Mouse (Mus musculus) subcutaneous adipose tissue, adult 2 months (tissue): Measurements from ENCODE around the gene Gm6020. TPM values are rescaled to one million over a fixed set of nuclear protein-coding genes. Genes with fewer than 3 reads are reported as not detected.

Source experiments
- polyA plus RNA-seq: library from polyadenylated mRNA; depleted of rRNA; stranded (reverse); fragments of >200 nt; gene quantifications from 2 replicates; pipeline ENCODE4 v1.2.3, GENCODE M21; 2012; ENCODE audit warnings: low replicate concordance; rRNA removed

Gene Gm6020
- polyA plus RNA-seq, result not detected in 2 replicates

DNA sequence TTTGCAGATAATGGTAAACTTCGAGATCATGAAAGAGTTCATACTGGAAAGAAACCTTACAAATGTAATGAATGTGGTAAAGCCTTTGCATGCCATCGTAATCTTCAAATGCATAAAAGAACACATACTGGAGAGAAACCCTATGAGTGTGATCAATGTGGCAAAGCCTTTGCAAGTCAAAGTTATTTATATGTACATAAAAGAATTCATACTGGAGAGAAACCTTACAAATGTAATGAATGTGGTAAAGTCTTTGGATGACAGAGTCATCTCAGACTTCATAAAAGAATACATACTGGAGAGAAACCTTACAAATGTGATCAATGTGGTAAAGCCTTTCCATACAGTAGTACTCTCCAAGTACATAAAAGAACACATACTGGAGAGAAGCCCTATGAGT lies at the start of gene Gm6020:
Gm6020 (plus strand) TSS at position 301 of the 400 bp plus-strand sequence.

DNA sequence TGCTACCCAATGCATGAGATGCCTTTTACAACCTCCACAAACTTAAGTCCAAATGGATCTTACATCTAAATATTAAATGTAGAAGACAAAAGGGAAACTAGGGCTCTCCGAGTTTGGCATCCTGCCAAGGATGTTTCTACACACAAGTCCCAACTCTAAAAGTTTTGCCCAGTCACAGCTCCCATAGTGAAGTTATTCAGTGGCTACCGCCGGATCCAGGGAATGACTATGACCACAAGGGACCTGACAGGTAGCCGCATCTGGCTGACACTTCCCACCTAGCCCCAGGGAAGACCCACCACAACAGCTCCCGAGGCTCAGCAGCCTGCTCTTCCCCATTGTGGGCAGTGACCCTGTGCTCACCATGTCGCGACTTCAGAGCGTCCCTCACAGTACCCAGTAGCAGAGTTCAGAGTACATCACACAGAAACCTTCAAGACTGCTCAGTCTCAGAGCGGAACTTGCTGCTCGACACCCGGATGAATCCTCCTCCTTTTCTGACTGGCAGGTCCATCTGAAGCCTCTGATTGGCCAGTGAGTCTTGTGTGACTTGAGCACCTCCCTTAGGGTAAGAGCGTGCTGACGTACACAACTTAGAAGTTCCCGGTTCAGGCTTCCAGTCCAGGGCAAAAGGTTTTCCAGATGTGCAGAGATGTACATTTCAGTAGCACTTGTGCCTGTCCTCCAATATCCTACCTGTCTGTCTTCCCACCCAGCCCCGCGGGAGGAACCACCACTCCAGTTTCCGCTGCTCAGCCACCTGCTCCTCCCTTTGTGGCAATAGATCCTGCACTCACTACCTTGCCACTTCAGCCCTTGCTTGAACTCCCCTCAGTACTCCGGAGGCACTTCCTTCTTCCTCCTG lies 43.1 kb upstream of the Gm6020 start, which contains the start of gene Zfp950:
Zfp950 (minus strand) TSS at position 499 of the 865 bp plus-strand sequence.

DNA sequence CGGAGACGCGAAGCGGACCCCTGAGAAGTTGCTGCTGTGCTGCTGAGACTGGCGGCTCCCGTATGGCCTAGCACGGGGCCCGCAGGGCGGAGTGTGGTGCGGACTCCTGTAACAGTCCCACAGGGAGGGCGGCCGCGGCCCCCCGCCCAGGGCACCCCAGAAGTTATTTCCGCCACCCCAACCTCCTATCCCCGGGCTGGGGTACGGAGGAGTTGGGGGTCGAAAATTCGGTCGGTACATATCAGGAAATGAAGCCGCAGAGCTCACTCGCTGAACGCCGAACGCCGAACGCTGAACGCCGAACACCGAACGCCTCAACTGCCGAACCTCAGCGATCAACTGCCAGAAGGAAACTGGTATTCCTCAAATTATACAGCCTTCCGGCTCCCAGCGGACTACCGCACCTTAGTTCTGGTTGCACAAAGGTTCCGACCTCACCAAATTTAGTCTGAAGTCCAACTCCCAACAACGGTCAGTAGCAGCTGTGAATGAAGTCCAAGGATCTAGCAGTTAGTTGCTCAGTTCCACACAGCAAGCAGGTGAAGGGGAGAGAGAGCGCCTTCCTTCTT lies 7.8 kb upstream of the Gm6020 start, which contains the start of gene Gm7102:
Gm7102 (minus strand) TSS at position 554 of the 569 bp plus-strand sequence.

DNA sequence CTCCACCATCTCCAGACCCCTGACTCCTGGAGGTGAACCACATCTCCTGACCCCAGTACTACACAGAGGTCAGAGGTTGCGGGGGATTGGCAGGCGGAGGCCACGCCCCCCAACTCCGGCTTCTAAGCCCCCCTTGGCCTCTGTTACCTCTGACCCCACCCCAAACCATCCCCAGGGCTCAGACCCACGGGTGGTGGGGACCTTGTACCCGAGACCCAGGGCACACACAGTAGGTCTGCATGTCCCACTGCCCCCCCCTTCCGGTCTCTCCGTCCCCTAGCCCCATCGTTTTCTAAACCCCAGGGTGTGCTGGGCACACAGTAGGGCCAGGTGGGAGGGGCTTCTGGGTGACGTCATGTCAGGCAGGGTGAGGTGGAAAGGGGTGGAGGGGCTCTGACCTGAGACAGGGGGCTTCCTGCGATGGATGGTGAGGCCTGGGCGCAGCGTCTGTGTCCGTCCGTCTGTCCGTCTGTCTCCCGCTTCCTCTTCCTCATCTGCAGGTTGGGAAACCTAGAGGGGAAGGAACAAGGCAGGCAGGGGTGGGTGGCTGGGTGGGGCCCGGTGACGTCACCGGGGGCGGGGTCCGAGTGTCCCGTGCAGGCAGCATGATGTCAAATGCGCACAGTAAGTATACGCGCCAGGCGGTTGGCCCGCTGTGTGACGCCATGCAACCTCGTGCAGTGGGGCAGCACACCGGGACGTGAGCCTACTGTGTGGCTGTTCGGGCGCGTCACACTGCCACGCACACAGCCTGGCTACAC lies 44.4 kb downstream of the Gm6020 start, which contains the start of gene Csf2ra:
Csf2ra (minus strand) TSS at position 489 of the 761 bp plus-strand sequence.

Other genes with a start within 250 kb of the Gm6020 start
- 10.3 and 16.8 TPM in 2 replicates for gene Zfp950, start 43.0 kb upstream of the Gm6020 start, polyA plus RNA-seq
- 0.08 TPM in 1 of 2 replicates, not detected in the other for gene Gm7102, start 7.6 kb upstream of the Gm6020 start, polyA plus RNA-seq
- gene Csf2ra, start 44.5 kb downstream of the Gm6020 start, polyA plus RNA-seq, result 187 and 220 TPM in 2 replicates
- gene Gm21060, start 113.2 kb downstream of the Gm6020 start, polyA plus RNA-seq, result not detected in 2 replicates